Mouse (Mus musculus) limb, embryonic 14.5 days (tissue): ENCODE measurements around the gene Ifna7. TPM values are rescaled to one million over a fixed set of nuclear protein-coding genes. Genes with fewer than 3 reads are reported as not detected.

ENCODE experiments used
- ATAC-seq: fragments of 200-750 bp; cut with Nextera tagmentation; 2 replicates; pipeline ENCODE4 v1.8.0; 2017; ENCODE audit warnings: low read depth, moderate number of reproducible peaks, moderate TSS enrichment; ENCODE audit not compliant: low FRiP score
- DNase-seq: peaks from one replicate; pipeline ENCODE4 v3.0.0-alpha.2; 2015; ENCODE audit warnings: low spot score
- H3K27ac ChIP-seq: fragments of 300-500 bp; sonication (generic); replicated peaks from 2 replicates; pipeline ENCODE4 v1.5.1; 2014; ENCODE audit warnings: low read depth, mild to moderate bottlenecking, low read length, moderate library complexity, mixed read lengths
- H3K27me3 ChIP-seq: fragments of 300-500 bp; sonication (generic); 2 replicates; pipeline ENCODE4 v1.6.1; 2014; ENCODE audit warnings: low read length, mixed read lengths; ENCODE audit not compliant: control insufficient read depth, insufficient read depth
- H3K36me3 ChIP-seq: fragments of 300-500 bp; sonication (generic); 2 replicates; pipeline ENCODE4 v1.6.1; 2014; ENCODE audit warnings: mild to moderate bottlenecking, low read length, moderate library complexity, mixed read lengths; ENCODE audit not compliant: control insufficient read depth, insufficient read depth
- H3K4me1 ChIP-seq: fragments of 300-500 bp; sonication (generic); 2 replicates; pipeline ENCODE4 v1.6.1; 2014; ENCODE audit warnings: antibody characterized with exemption, low read length, mixed read lengths; ENCODE audit not compliant: control insufficient read depth, insufficient read depth
- H3K4me2 ChIP-seq: fragments of 300-500 bp; sonication (generic); replicated peaks from 2 replicates; pipeline ENCODE4 v1.6.1; 2014; ENCODE audit warnings: low read depth, mild to moderate bottlenecking, low read length, moderate library complexity; ENCODE audit not compliant: severe bottlenecking
- H3K4me3 ChIP-seq: fragments of 300-500 bp; sonication (generic); replicated peaks from 2 replicates; pipeline ENCODE4 v1.5.1; 2014; ENCODE audit warnings: low read length
- H3K9ac ChIP-seq: fragments of 300-500 bp; sonication (generic); 2 replicates; pipeline ENCODE4 v1.6.1; 2014; ENCODE audit warnings: mild to moderate bottlenecking, low read depth, low read length, moderate library complexity; ENCODE audit not compliant: severe bottlenecking
- H3K9me3 ChIP-seq: fragments of 300-500 bp; sonication (generic); 2 replicates; pipeline ENCODE4 v1.6.1; 2016; ENCODE audit warnings: low read length; ENCODE audit not compliant: control insufficient read depth
- POLR2A ChIP-seq: fragments of 200-500 bp; IDR thresholded peaks from 2 replicates; pipeline ENCODE4 v1.8.0; 2012; ENCODE audit warnings: inconsistent platforms, mild to moderate bottlenecking, moderate library complexity, borderline replicate concordance; ENCODE audit not compliant: insufficient read depth, insufficient read length; ENCODE audit errors: extremely low read depth
- WGBS: fragments of 180-500 bp; shearing (Covaris S2); extraction: QIAGEN DNeasy Blood & Tissue Kit; methylation state at CpG from one replicate; pipeline ENCODE4 v1.1.7; 2014; 5-methylcytosine and 5-hydroxymethylcytosine counted together
- polyA plus RNA-seq, 2 experiments: library from polyadenylated mRNA; depleted of rRNA in 1 of 2; stranded (reverse) in 1 of 2; unstranded in 1 of 2; fragments of >200 nt; fragmentation: Nextera tagmentation in 1 of 2; extraction: Ambion mirVana in 1 of 2; gene quantifications; 2 replicates each; pipeline versions ENCODE4 v1.2.1 to v1.2.3; 2012 to 2014

Gene Ifna7
- polyA plus RNA-seq, 2 experiments = not detected

DNA sequence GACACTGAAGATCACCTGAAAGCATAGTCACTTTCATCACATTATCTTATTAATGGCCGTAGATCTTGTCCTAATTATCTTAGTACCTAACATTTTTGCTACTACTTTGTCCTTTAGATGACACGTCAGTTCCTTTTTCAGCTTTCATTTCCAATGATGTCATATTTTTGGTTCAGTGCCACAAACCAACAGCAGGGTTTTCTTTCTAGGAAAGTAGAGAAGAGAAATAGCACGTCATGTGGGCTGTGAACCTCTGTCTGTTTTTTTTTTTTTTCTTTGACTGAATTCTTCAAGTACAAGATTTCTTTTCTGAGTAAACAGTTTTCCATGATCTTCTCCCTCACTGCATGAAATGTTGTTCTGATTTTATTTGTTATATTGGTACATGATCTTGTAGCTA lies 24.0 kb downstream of the Ifna7 start:
- Histone ChIP-seq H3K27ac (no peak overlapping the region), H3K4me3 (no peak overlapping the region), H3K27me3 (no peaks in the 10 kb centered on the region), H3K9me3 (no peaks in the 10 kb centered on the region), H3K4me1 (no peaks in the 10 kb centered on the region), H3K4me2 (no peak overlapping the region), H3K9ac (no peak overlapping the region), H3K36me3 (no peaks in the 10 kb centered on the region)
- no peak for TF ChIP-seq POLR2A
- ATAC-seq (no peak), DNase-seq (no peak)
- WGBS = 69% methylated on average over 3 of the region's 3 CpGs

DNA sequence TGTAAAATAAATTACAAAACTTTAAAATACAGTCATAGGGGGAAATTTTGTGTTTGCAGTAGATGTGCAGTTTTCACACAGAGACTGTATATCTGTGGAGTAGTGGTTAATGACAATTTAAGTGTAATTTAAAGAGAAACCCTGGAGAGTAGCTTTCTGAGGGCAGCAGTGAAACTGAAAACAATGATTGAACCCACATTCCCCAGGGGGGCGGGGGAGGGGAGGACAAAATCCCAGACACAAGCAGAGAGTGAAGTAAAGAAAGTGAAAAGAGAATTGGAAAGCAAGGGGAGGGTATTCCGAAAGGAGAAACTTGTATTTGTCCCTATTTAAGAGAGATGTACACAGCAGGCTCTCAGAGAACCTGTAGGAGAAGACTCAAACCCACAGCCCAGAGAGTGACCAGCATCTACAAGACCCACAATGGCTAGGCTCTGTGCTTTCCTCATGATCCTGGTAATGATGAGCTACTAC lies 25.4 kb downstream of the Ifna7 start, which contains the start of gene Ifna4:
Gene Ifna4, plus strand, starts transcription at position 424 of the 474 bp plus-strand sequence.
- DNase-seq = no peak
- Histone ChIP-seq H3K27ac (no peak within 1 kb of the TSS), H3K27me3 (no peaks in the 10 kb centered on the region), H3K4me2 (no peak within 1 kb of the TSS), H3K36me3 (no peaks in the 10 kb centered on the region), H3K4me3 (no peak within 1 kb of the TSS), H3K4me1 (no peaks in the 10 kb centered on the region), H3K9me3 (no peaks in the 10 kb centered on the region), H3K9ac (no peak within 1 kb of the TSS)
- 54% methylated on average over 2 of the region's 2 CpGs for WGBS
- ATAC-seq = no peak
- no peak for TF ChIP-seq POLR2A

DNA sequence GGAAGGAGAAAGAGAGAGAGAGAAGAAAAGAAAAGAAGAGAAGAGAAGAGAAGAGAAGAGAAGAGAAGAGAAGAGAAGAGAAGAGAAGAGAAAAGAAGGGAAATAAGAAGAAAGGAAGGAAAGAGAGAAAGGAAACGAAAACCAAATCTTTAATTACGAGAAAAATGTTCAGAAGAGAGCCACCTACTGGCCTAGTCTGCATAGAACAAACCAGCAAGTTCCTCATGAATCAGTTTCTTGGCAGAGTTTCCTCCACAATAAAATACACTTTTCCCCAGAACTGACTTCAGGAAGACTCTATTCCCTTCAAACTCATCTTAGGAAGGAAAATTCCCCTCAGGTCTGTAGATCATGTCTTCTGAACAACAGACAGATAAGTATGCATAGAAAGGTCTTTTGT lies 29.3 kb downstream of the Ifna7 start:
- WGBS = 55% methylated on average over 2 of the region's 2 CpGs
- no peak overlapping the region for H3K4me3 ChIP-seq
- TF ChIP-seq POLR2A = no peak
- no peak overlapping the region for H3K9ac ChIP-seq
- H3K36me3 ChIP-seq = no peaks in the 10 kb centered on the region
- no peak overlapping the region for H3K4me2 ChIP-seq
- no peak overlapping the region for H3K27ac ChIP-seq
- no peaks in the 10 kb centered on the region for H3K9me3 ChIP-seq
- H3K4me1 ChIP-seq = no peaks in the 10 kb centered on the region
- no peak for DNase-seq
- no peaks in the 10 kb centered on the region for H3K27me3 ChIP-seq
- no peak for ATAC-seq

DNA sequence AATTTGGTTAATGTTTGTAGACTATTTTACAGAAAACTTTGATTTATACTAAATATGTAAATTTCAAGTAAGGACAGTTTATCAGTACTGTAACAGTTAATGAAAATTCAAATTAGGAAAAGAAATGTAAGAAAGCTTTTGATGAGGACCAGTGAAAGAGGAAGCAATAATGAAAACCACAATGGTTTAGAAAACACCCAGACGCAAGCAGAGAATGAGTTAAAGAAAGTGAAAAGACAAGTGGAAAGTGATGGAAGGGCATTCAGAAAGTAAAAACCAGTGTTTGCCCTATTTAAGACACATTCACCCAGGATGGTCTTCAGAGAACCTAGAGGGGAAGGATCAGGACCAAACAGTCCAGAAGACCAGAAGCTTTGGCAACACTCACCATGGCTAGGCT lies 33.7 kb downstream of the Ifna7 start, which contains the start of gene Ifna1:
Gene Ifna1, plus strand, starts transcription at position 390 of the 400 bp plus-strand sequence.
- no peak for ATAC-seq
- Histone ChIP-seq H3K4me3 (no peak within 1 kb of the TSS), H3K4me1 (no peaks in the 10 kb centered on the region), H3K4me2 (no peak within 1 kb of the TSS), H3K36me3 (no peaks in the 10 kb centered on the region), H3K9me3 (no peaks in the 10 kb centered on the region), H3K27me3 (no peaks in the 10 kb centered on the region), H3K27ac (no peak within 1 kb of the TSS), H3K9ac (no peak within 1 kb of the TSS)
- no peak for TF ChIP-seq POLR2A
- 59% methylated on average over 1 of the region's 1 CpGs for WGBS
- no peak for DNase-seq

DNA sequence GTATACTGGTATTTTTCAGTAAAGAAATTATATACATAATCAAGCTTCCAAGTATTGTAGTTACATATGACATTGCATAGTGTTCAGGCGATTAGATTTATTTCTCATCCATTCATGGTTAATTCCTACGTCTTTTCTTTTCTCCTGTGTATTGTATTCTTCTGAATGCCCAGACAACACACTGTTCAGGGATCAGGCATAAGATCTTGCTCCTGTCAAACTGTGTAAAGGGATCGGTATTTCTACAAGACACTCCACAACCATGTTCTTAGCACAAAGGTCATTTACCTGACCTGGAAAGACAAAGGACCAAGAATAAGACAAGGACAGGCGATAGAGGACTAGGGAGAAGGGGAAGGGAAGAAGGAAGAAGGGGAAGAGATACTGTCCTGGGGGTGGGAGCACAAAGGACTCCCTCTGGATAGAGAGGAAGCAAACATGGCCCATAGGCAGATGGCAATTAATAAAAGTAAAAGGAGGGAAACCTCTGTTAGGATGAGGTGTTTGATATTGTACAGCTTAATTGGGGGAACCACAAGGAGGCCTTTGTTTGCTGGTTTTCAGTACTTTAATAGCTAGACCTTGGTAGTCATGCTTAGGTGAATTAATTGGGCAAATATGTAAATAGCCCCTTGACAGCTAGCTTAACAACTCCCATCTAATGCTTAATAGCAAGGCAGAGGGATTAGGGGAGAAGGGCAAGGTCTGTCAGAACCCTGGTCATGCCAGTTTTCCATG lies 35.2 kb downstream of the Ifna7 start:
- Histone ChIP-seq H3K4me3 (no peak overlapping the region), H3K27ac (no peak overlapping the region), H3K9ac (no peak overlapping the region), H3K36me3 (no peaks in the 10 kb centered on the region), H3K9me3 (no peaks in the 10 kb centered on the region), H3K4me1 (no peaks in the 10 kb centered on the region), H3K4me2 (no peak overlapping the region), H3K27me3 (no peaks in the 10 kb centered on the region)
- TF ChIP-seq POLR2A = no peak
- 78% methylated on average over 4 of the region's 4 CpGs for WGBS
- ATAC-seq = no peak
- DNase-seq = no peak
